Mouse (Mus musculus) spleen, postnatal 14 days (tissue): Measurements from ENCODE around the gene Ckap4.
"Not testable (repeated sequence)": the region's sequence is repeated elsewhere in the genome, so short reads cannot be mapped to it uniquely, and the experiment has no call there.

Experiments
- DNase-seq, 2 experiments: peaks; one replicate each; pipeline ENCODE4 v3.0.0; 2021 to 2022; ENCODE audit warnings: low spot score in 2 of 2

Gene Ckap4

GRCm38 (mm10) chr10:84498867-84499266, 35.0 kb downstream of the Ckap4 start:
- no peak for DNase-seq

DNA sequence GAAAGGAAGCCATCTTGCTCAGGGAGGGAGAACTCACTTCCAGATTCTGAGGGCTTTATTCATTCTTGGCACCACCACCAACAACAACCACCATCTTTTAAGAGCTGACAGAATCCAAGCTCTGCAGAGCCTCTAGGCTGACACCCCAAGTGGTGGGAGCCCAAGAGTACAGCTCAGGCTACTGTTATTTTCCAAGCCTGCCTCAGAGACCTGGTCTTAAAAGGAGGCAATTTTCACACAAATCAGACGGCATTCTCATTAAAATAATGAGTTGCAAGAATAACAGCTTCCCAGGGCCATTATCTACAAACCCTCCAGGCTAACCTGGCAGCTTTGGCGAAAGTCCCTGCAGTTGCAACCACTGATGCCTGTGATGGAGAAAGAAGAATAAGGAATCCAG, 37.1 kb downstream of the Ckap4 start:
- DNase-seq: no peak

DNA sequence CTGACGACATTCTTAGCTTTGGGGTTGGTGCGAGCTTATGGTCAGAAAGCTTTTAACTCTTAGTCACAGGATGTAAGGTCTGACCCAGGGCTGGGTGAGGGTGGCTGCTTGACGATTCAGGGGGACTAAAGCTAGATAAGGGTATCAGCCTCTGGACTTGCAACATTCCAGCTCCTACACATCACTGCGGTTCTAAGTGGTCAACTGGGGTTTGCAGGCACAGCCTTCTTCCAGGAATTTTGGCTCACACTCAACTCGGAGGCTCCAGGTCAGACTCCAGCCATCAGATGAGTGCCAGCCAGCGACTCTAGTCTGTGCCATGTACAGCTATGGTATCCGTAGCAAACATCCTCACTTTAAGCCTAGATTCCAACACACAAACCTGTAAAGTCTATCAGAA, 39.4 kb downstream of the Ckap4 start:
- DNase-seq: no peak

- DNase-seq: no peak
These were observed 43.7 kb downstream of the Ckap4 start for GRCm38 (mm10) chr10:84490115-84490514.

- DNase-seq: peak; percentile 31 to 59
These were observed 45.5 kb downstream of the Ckap4 start for GRCm38 (mm10) chr10:84488315-84488714.

- no peak for DNase-seq
These were observed 49.2 kb downstream of the Ckap4 start for GRCm38 (mm10) chr10:84484661-84485060.

- DNase-seq: no peak
These were observed 50.3 kb downstream of the Ckap4 start for GRCm38 (mm10) chr10:84483553-84483952.

- DNase-seq: no peak
These were observed 50.8 kb downstream of the Ckap4 start for GRCm38 (mm10) chr10:84483069-84483468.

DNA sequence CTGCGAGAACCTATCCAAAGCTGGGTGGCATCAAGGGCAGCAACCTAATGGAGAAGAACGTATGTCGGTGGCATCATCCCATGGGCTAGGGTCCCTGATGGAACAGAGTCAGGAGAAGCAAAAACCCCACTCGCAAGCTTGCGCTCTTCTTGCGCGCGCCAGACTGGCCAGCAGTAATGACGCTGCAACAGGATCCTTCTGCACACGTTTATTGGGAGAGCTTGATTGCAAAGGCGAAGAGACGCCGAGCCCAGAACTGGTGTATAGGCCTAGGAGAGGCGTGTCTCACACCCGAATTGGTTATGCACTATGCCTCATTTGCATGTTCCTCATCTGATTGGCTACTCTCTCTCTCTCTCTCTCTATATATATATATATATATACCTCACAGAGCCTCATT, 51.4 kb downstream of the Ckap4 start:
- DNase-seq: not testable (repeated sequence)

DNA sequence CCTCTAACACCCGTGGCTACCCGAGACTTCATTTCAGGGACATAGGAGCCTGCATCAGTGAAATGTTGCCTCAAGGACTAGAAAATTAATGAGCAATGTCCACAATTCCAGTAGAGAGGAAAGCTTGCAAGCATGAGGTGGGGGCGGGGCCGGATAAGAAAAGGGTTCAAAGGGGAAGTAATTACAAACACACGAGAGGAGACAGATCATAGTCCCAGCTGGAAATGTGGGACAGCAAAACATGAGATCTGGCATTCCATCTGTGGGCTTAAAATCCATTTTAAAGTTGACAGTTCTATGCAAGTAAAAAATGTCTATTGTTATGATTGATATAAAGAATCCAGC, 52.6 kb downstream of the Ckap4 start:
- no peak for DNase-seq

DNA sequence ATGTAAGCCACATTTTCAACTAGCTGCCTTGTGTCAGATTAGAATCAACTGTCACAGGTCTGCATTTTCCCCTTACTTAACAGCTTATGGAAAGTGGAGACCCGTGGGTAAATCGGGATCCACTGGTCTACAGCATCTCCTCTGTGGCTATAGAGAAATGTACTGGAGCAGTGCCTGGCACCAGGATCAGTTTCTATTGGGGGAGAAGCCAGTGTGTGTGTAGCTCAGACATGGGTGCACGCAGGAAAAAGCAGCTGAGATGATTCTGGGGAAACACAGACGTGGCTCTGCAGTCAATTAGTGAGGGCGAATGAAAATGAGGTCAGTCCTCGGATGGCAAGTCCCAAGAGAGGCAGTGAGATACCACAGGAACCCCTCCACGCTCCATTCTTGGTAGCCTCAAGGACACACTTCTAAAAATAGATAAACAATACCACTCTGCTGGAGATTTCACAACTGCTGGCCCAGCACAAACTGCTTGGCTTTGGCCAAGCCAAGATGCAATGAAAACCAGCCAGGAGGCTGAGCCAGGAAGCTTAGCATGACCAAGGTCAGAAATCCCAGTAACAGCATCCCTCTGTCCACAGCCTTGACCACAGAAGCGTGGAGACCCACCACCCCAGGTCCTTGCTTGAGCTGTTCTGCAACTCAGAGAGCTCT, 53.1 kb downstream of the Ckap4 start:
- no peak for DNase-seq

GRCm38 (mm10) chr10:84480146-84480545, 53.7 kb downstream of the Ckap4 start:
- DNase-seq: no peak

- DNase-seq: no peak
These were observed 56.2 kb downstream of the Ckap4 start for GRCm38 (mm10) chr10:84477613-84478076.

- no peak for DNase-seq
These were observed 56.7 kb downstream of the Ckap4 start for GRCm38 (mm10) chr10:84477045-84477612.
